Mouse (Mus musculus): ENCODE measurements at regions not wholly inside any gene's neighbourhood (a gene's known extent, or its start where the extent isn't known, plus 50 kb on each side); places are given as distances from the start of the nearest gene placed in this dataset.

GRCm38 (mm10) chr3:128220776-128221550, 324.8 kb upstream of the Fam241a start:
- TF ChIP-seq POLR2A (IDR thresholded peaks at IDR 0.05; ENCODE audit: borderline replicate concordance, insufficient read depth, low read length) (no peak), CTCF (IDR thresholded peaks at IDR 0.05; ENCODE audit: borderline replicate concordance, insufficient read depth, low read depth, low read length) (no peak)
